Mouse (Mus musculus): ENCODE data around the gene Apc2.
"Not testable (repeated sequence)": the region's sequence is repeated elsewhere in the genome, so short reads cannot be mapped to it uniquely, and the experiment has no call there.

GRCm38 (mm10) chr10:80248437-80248836, 47.3 kb upstream of the Apc2 start:
- TF ChIP-seq CTCF (conservative IDR thresholded peaks at IDR 0.05; ENCODE audit: low read length); POU5F1 (IDR thresholded peaks at IDR 0.05; ENCODE audit: borderline replicate concordance, low read length): not testable (repeated sequence)

All from E14TG2a.4 (cell line).